Mouse (Mus musculus) spleen, adult 2 months (tissue): ENCODE measurements at regions not wholly inside any gene's neighbourhood (a gene's known extent, or its start where the extent isn't known, plus 50 kb on each side); places are given as distances from the start of the nearest gene placed in this dataset.

ENCODE experiments used
- CTCF ChIP-seq: fragments of 200-500 bp; IDR thresholded peaks from 2 replicates; pipeline ENCODE4 v1.5.1; 2011; ENCODE audit warnings: mild to moderate bottlenecking, inconsistent platforms; ENCODE audit not compliant: insufficient read depth, insufficient read length, insufficient replicate concordance; ENCODE audit errors: extremely low read depth
- POLR2A ChIP-seq: fragments of 200-500 bp; IDR thresholded peaks from 2 replicates; pipeline ENCODE4 v1.6.1; 2011; ENCODE audit warnings: low read depth, low read length, inconsistent platforms

DNA sequence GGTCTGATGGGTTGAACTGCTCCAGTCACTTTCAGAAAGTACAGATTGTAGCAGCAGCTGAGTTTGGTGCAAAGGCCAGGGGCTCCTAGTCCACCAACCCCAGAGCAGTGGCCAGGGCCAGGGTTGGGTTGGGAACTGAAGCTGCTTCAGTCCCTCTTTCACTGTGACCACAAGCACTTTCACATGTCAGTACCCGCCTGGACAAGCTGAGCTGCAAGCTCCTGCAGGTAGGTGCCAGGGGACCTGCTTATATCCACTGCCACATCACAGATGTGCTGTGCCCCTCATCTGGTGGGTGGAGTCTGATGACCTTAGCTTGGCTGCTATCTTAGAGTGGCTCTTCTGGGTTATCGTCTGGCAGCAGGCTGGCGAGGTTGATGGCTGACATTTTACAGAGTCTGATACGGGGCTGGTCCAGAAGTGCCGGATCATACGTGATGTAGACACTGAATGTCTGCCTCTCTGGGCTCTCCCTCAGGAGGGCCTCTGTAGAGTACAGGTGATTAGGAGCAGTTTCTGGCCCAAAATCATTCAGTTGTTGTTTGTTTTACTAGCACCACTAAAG, 192.6 kb downstream of the Rybp start:
- TF ChIP-seq POLR2A (no peak), CTCF (no peak)
